ENCODE assay signal across 12 mouse cellular contexts in the genomic region with DNA sequence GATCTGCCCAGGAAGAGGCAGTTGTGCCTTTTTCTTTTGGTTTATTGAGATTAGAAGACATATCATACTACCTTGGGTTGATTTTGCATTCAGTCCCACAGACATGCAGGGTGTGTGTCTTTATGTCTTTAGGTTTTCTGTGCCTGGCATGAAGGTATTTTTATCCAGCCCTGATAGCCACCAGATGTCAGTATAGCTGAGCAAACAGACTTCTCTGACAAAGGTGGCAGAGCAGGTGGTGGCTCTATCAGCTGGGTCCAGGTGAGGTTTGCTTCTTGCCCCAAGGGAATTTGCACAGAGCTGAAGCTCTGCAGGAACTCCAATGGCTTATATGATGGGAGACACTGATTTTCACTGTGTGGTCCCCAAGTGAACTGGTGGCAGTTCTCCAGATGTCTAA.
A peak's percentile ranks its signal among the peaks of the same experiment; 100 is the strongest.
DNase-seq lines count a peak whose midpoint lies in the region; TF ChIP-seq lines count a peak whose summit lies in the region.
"Had no signal": no experiment of that assay in that cellular context is flagged by ENCODE, and none has a peak within 500 bp of the region (broad histone marks: within the 10 kb centered on the region; RNA-seq: fewer than 3 reads in every experiment).

No protein-coding gene starts in this region.

- H3K79me2 ChIP-seq in CH12.LX (replicated peaks; ENCODE audit: control insufficient read depth, extremely low read depth, insufficient read depth, poor library complexity, severe bottlenecking) = no peaks in the 10 kb centered on the region

- H3K9me3 ChIP-seq in CH12.LX (replicated peaks; ENCODE audit: low read length) = no peaks in the 10 kb centered on the region
- H3K9me3 ChIP-seq: embryonic facial prominence, embryonic 12.5 days; forebrain, embryonic 10.5 days; heart, embryonic 13.5 days had no signal

- H3K4me2 ChIP-seq in CH12.LX (ENCODE audit: insufficient read depth, low read depth, poor library complexity, severe bottlenecking) = no peak overlapping the region
- H3K4me2 ChIP-seq: embryonic facial prominence, embryonic 12.5 days; heart, embryonic 13.5 days had no signal

- dilution Hi-C loops in CH12.LX (cut with MboI; ENCODE audit: extremely low pct_ligation_motif_present, extremely low pct_unique_long_range_greater_than_20kb, low sequenced_read_pairs) = no loop called here

- peak; percentile 46 for DNase-seq in heart, adult 11 months
- no peak for DNase-seq in heart, postnatal 4 days
- DNase-seq in layer of hippocampus, adult 2 months (ENCODE audit: low spot score in 2 of 2) = no peak
- DNase-seq in layer of hippocampus, adult 9-10 months (ENCODE audit: low spot score) = no peak
- no peak for DNase-seq in CH12.LX (ENCODE audit: extremely low read depth)
- DNase-seq in cerebellum, adult 9-10 months = peak; percentile 51
- DNase-seq in thymus, adult 2 months = no peak
- DNase-seq: gastrocnemius, postnatal 10 days; right cerebral cortex, postnatal 14 days had no signal

- H3K27ac ChIP-seq in layer of hippocampus, adult 2 months = no peak overlapping the region
- no peak overlapping the region for H3K27ac ChIP-seq in CH12.LX (ENCODE audit: insufficient read depth, low read depth)
- no peak overlapping the region for H3K27ac ChIP-seq in thymus, adult 2 months (ENCODE audit: control insufficient read depth, insufficient read depth, low read length)
- H3K27ac ChIP-seq: embryonic facial prominence, embryonic 12.5 days; forebrain, embryonic 10.5 days; heart, embryonic 13.5 days had no signal

- H3K9ac ChIP-seq in CH12.LX (ENCODE audit: insufficient read depth, low read depth) = no peak overlapping the region
- H3K9ac ChIP-seq: embryonic facial prominence, embryonic 12.5 days; heart, embryonic 13.5 days had no signal

- no peak for TF ChIP-seq EP300 in CH12.LX (IDR thresholded peaks at IDR 0.05; ENCODE audit: low read length)

- no peak overlapping the region for H3K4me3 ChIP-seq in layer of hippocampus, adult 2 months
- H3K4me3 ChIP-seq in CH12.LX (replicated peaks in 1 of 3; ENCODE audit: low read depth in 2 of 3, low read length in 2 of 3, poor library complexity in 1 of 3) = no peak overlapping the region
- H3K4me3 ChIP-seq in thymus, adult 2 months (ENCODE audit: control insufficient read depth, insufficient read depth, low read length) = no peak overlapping the region
- H3K4me3 ChIP-seq: embryonic facial prominence, embryonic 12.5 days; forebrain, embryonic 10.5 days; heart, embryonic 13.5 days had no signal

- no peaks in the 10 kb centered on the region for H3K4me1 ChIP-seq in CH12.LX (ENCODE audit: control insufficient read depth in 1 of 2, insufficient read depth in 2 of 2)
- no peaks in the 10 kb centered on the region for H3K4me1 ChIP-seq in thymus, adult 2 months (replicated peaks; ENCODE audit: control insufficient read depth, insufficient read depth, low read length)
- H3K4me1 ChIP-seq: embryonic facial prominence, embryonic 12.5 days; heart, embryonic 13.5 days had no signal

- TF ChIP-seq POLR2A in CH12.LX (IDR thresholded peaks at IDR 0.05; ENCODE audit: low read depth, low read length) = no peak
- no peak for TF ChIP-seq POLR2A in thymus, adult 2 months (IDR thresholded peaks at IDR 0.05; ENCODE audit: control insufficient read depth, extremely low read depth, insufficient read depth, low read length, poor library complexity)

- TF ChIP-seq CTCF in layer of hippocampus, adult 2 months (conservative IDR thresholded peaks at IDR 0.05) = peak; percentile 58
- TF ChIP-seq CTCF in CH12.LX (conservative IDR thresholded peaks at IDR 0.05 in 1 of 2, IDR thresholded peaks at IDR 0.05 in 1 of 2; ENCODE audit: low read depth in 2 of 2, low read length in 2 of 2) = peak in 1 of 2 experiments; percentile 39; a peak in 2 of 4 replicates
- TF ChIP-seq CTCF in thymus, adult 2 months (IDR thresholded peaks at IDR 0.05; ENCODE audit: borderline replicate concordance, control insufficient read depth, extremely low read depth, insufficient read depth, low read length, poor library complexity) = no peak

- TF ChIP-seq RAD21 in CH12.LX (IDR thresholded peaks at IDR 0.05; ENCODE audit: low read depth, low read length) = peak; percentile 25

- H3K36me3 ChIP-seq in CH12.LX (replicated peaks in 1 of 2; ENCODE audit: control insufficient read depth in 1 of 2, insufficient read depth in 1 of 2, low read length in 1 of 2) = no peaks in the 10 kb centered on the region
- no peaks in the 10 kb centered on the region for H3K36me3 ChIP-seq in thymus, adult 2 months (ENCODE audit: control insufficient read depth, insufficient read depth, low read length)
- H3K36me3 ChIP-seq: embryonic facial prominence, embryonic 12.5 days; forebrain, embryonic 10.5 days; heart, embryonic 13.5 days had no signal

- in situ Hi-C loops in CH12.LX (cut with MboI; ENCODE audit: low pct_ligation_motif_present, low pct_unique_long_range_greater_than_20kb, low sequenced_read_pairs) = no loop called here

- peaks cover 53% of the 10 kb centered on the region for H3K27me3 ChIP-seq in CH12.LX (replicated peaks)
- no peaks in the 10 kb centered on the region for H3K27me3 ChIP-seq in thymus, adult 2 months (ENCODE audit: control insufficient read depth, insufficient read depth, low read length)
- H3K27me3 ChIP-seq: embryonic facial prominence, embryonic 12.5 days had no signal

TF ChIP-seq in CH12.LX, 34 proteins besides CTCF, POLR2A, EP300 and RAD21:
- TF ChIP-seq MAFK (IDR thresholded peaks at IDR 0.05; ENCODE audit: insufficient replicate concordance, low read length) (no peak), SMC3 (IDR thresholded peaks at IDR 0.05; ENCODE audit: low read depth, low read length) (peak; percentile 8; the same call in 1 of the 2 replicates)

Comparison
In these comparisons a context has a peak if more than half of its experiments do, and no peak if none do; other contexts are left out.
1. DNase-seq: peak in heart, adult 11 months (single experiment) and cerebellum, adult 9-10 months (single experiment); none in heart, postnatal 4 days (single experiment), layer of hippocampus, adult 2 months (0 of 2), layer of hippocampus, adult 9-10 months (single experiment), CH12.LX (single experiment) and thymus, adult 2 months (single experiment).